Mouse (Mus musculus): Measurements from ENCODE around the gene Mcm7. TPM values are rescaled to one million over a fixed set of nuclear protein-coding genes. Genes with fewer than 3 reads are reported as not detected.
"Not testable (repeated sequence)": the region's sequence is repeated elsewhere in the genome, so short reads cannot be mapped to it uniquely, and the experiment has no call there.

Gene Mcm7
- total RNA-seq (2014; fragmentation: Nextera tagmentation) (187 and 233 TPM in 2 replicates), total RNA-seq (2017) (347 and 390 TPM in 2 replicates), polyA plus RNA-seq (2012) (36.3 and 104 TPM in 2 replicates)

GRCm38 (mm10) chr5:138171695-138172491 lies at the start of gene Mcm7, which contains the start of gene Ap4m1:
TSS of gene Mcm7 (minus strand) at chr5:138172422.
TSS of gene Ap4m1 (plus strand) at chr5:138172002.
- no peaks in the 10 kb centered on the region; the same call in 1 of the 2 replicates for H3K27me3 ChIP-seq (ENCODE audit: insufficient read depth, low read length)
- peaks cover 79% of the 10 kb centered on the region for H3K36me3 ChIP-seq (replicated peaks)
- H3K4me1 ChIP-seq (ENCODE audit: insufficient read depth, low read depth, low read length): peaks cover 59% of the 10 kb centered on the region
- H3K9me3 ChIP-seq (replicated peaks): no peaks in the 10 kb centered on the region
- ATAC-seq (ENCODE audit: extremely low read depth, insufficient number of reproducible peaks, low FRiP score, poor library complexity, severe bottlenecking): peak; percentile 86
- TF ChIP-seq POLR2AphosphoS5 (IDR thresholded peaks at IDR 0.05; ENCODE audit: insufficient replicate concordance, low read depth, low read length): no peak
- no peak for TF ChIP-seq GATA1 (IDR thresholded peaks at IDR 0.05; ENCODE audit: borderline replicate concordance, low read length)
- no peak for TF ChIP-seq CTCF (IDR thresholded peaks at IDR 0.05; ENCODE audit: low read depth, low read length)
- TF ChIP-seq GATA2 (IDR thresholded peaks at IDR 0.05; ENCODE audit: borderline replicate concordance, low read depth, low read length): no peak
- TF ChIP-seq TAL1 (conservative IDR thresholded peaks at IDR 0.05; ENCODE audit: low read depth, low read length): no peak
- DNase-seq (ENCODE audit: low spot score): peak; percentile 99
- H3K4me3 ChIP-seq (ENCODE audit: low read depth, low read length): peak within 1 kb of the TSS; percentile 90

GRCm38 (mm10) chr5:138219864-138220263 lies 47.6 kb upstream of the Mcm7 start:
- TF ChIP-seq CTCF (IDR thresholded peaks at IDR 0.05; ENCODE audit: low read depth, low read length) (no peak), POLR2AphosphoS5 (IDR thresholded peaks at IDR 0.05; ENCODE audit: insufficient replicate concordance, low read depth, low read length) (no peak), GATA1 (IDR thresholded peaks at IDR 0.05; ENCODE audit: borderline replicate concordance, low read length) (no peak), GATA2 (IDR thresholded peaks at IDR 0.05; ENCODE audit: borderline replicate concordance, low read depth, low read length) (no peak), TAL1 (conservative IDR thresholded peaks at IDR 0.05; ENCODE audit: low read depth, low read length) (no peak)
- no peaks in the 10 kb centered on the region for H3K36me3 ChIP-seq (replicated peaks)
- no peak overlapping the region for H3K4me3 ChIP-seq (ENCODE audit: low read depth, low read length)
- no peaks in the 10 kb centered on the region for H3K4me1 ChIP-seq (ENCODE audit: insufficient read depth, low read depth, low read length)
- H3K27me3 ChIP-seq (ENCODE audit: insufficient read depth, low read length): no peaks in the 10 kb centered on the region; the same call in none of the 2 replicates
- no peak for ATAC-seq (ENCODE audit: extremely low read depth, insufficient number of reproducible peaks, low FRiP score, poor library complexity, severe bottlenecking)
- no peak for DNase-seq (ENCODE audit: low spot score)
- H3K9me3 ChIP-seq (replicated peaks): no peaks in the 10 kb centered on the region; the same call in 1 of the 2 replicates

- ATAC-seq (ENCODE audit: extremely low read depth, insufficient number of reproducible peaks, low FRiP score, poor library complexity, severe bottlenecking); H3K4me3 ChIP-seq (ENCODE audit: low read depth, low read length); H3K36me3 ChIP-seq (replicated peaks); H3K4me1 ChIP-seq (ENCODE audit: insufficient read depth, low read depth, low read length); H3K27me3 ChIP-seq (ENCODE audit: insufficient read depth, low read length); DNase-seq (ENCODE audit: low spot score); H3K9me3 ChIP-seq (replicated peaks): not testable (repeated sequence)
Measured at GRCm38 (mm10) chr5:138216632-138217031, 44.4 kb upstream of the Mcm7 start.

- DNase-seq (ENCODE audit: low spot score) (no peak), ATAC-seq (ENCODE audit: extremely low read depth, insufficient number of reproducible peaks, low FRiP score, poor library complexity, severe bottlenecking) (no peak)
- H3K27me3 ChIP-seq (ENCODE audit: insufficient read depth, low read length): no peaks in the 10 kb centered on the region
- peaks cover 14% of the 10 kb centered on the region for H3K9me3 ChIP-seq (replicated peaks)
- TF ChIP-seq GATA1 (IDR thresholded peaks at IDR 0.05; ENCODE audit: borderline replicate concordance, low read length): no peak
- no peak for TF ChIP-seq TAL1 (conservative IDR thresholded peaks at IDR 0.05; ENCODE audit: low read depth, low read length)
- TF ChIP-seq POLR2AphosphoS5 (IDR thresholded peaks at IDR 0.05; ENCODE audit: insufficient replicate concordance, low read depth, low read length): no peak
- TF ChIP-seq CTCF (IDR thresholded peaks at IDR 0.05; ENCODE audit: low read depth, low read length): no peak
- no peak overlapping the region for H3K4me3 ChIP-seq (ENCODE audit: low read depth, low read length)
- no peaks in the 10 kb centered on the region for H3K4me1 ChIP-seq (ENCODE audit: insufficient read depth, low read depth, low read length)
- no peaks in the 10 kb centered on the region for H3K36me3 ChIP-seq (replicated peaks)
Measured at GRCm38 (mm10) chr5:138207873-138208272, 35.7 kb upstream of the Mcm7 start.

- no peak for ATAC-seq (ENCODE audit: extremely low read depth, insufficient number of reproducible peaks, low FRiP score, poor library complexity, severe bottlenecking)
- Histone ChIP-seq H3K4me3 (ENCODE audit: low read depth, low read length) (no peak overlapping the region), H3K27me3 (ENCODE audit: insufficient read depth, low read length) (no peaks in the 10 kb centered on the region), H3K4me1 (ENCODE audit: insufficient read depth, low read depth, low read length) (no peaks in the 10 kb centered on the region), H3K9me3 (replicated peaks) (peaks cover 14% of the 10 kb centered on the region), H3K36me3 (replicated peaks) (no peaks in the 10 kb centered on the region)
- TF ChIP-seq POLR2AphosphoS5 (IDR thresholded peaks at IDR 0.05; ENCODE audit: insufficient replicate concordance, low read depth, low read length) (no peak), CTCF (IDR thresholded peaks at IDR 0.05; ENCODE audit: low read depth, low read length) (no peak), TAL1 (conservative IDR thresholded peaks at IDR 0.05; ENCODE audit: low read depth, low read length) (no peak), GATA2 (IDR thresholded peaks at IDR 0.05; ENCODE audit: borderline replicate concordance, low read depth, low read length) (no peak), GATA1 (IDR thresholded peaks at IDR 0.05; ENCODE audit: borderline replicate concordance, low read length) (no peak)
- no peak for DNase-seq (ENCODE audit: low spot score)
Measured at GRCm38 (mm10) chr5:138207253-138207652, 35.0 kb upstream of the Mcm7 start.

- ATAC-seq (ENCODE audit: extremely low read depth, insufficient number of reproducible peaks, low FRiP score, poor library complexity, severe bottlenecking): no peak
- H3K36me3 ChIP-seq (replicated peaks): no peaks in the 10 kb centered on the region
- peaks cover 10% of the 10 kb centered on the region for H3K9me3 ChIP-seq (replicated peaks)
- no peak for DNase-seq (ENCODE audit: low spot score)
- no peaks in the 10 kb centered on the region for H3K4me1 ChIP-seq (ENCODE audit: insufficient read depth, low read depth, low read length)
- H3K4me3 ChIP-seq (ENCODE audit: low read depth, low read length): no peak overlapping the region
- H3K27me3 ChIP-seq (ENCODE audit: insufficient read depth, low read length): no peaks in the 10 kb centered on the region
- no peak for TF ChIP-seq TAL1 (conservative IDR thresholded peaks at IDR 0.05; ENCODE audit: low read depth, low read length)
Measured at GRCm38 (mm10) chr5:138202086-138202485, 29.9 kb upstream of the Mcm7 start.
